Mouse (Mus musculus) kidney, postnatal 36 days (tissue): ENCODE results near the gene Zfyve27.

Experiments used
- DNase-seq, 2 experiments: peaks; one replicate each; pipeline ENCODE4 v3.0.0; 2021 to 2022; ENCODE audit warnings: mixed read lengths in 2 of 2

Zfyve27 gene

DNA sequence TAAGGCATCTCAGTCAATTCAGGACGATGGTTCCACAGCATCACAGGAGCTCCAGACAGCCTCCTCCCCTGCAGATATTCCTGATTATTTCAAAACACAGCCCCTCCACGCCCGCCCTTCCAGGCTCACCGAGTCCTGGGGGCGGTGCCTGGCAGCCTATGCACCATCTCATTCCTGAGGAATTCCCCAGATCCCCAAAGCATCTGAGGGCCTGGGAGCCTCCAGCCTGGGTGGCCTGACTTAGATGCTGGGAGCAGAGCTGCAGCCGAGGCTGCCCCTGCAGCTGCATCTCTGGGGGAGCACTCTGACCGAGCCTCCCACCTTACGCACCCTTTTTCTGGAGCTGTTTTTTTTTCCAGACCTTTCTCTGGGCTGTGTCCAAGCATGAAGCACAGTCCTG lies 77.1 kb downstream of the Zfyve27 start:
- no peak for DNase-seq

DNA sequence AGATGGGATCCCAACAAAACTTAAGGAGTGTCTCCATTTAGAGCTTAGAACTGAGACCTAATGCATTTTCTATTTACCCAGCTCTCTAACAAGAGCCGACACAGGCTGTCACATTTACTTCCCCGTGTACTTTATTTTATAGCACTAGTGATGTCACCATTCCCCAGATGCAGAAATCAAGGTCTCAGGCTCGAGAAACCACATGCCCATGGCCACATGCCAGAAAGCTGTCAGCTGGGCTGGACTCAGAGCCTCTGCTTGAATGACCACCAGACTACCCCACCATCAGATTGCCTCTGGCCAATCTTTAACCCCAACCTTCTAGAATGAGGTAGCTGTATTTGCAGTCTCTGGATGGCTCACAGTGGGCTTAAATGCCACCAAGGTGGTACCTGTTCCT lies 79.7 kb downstream of the Zfyve27 start:
- DNase-seq, result no peak
